Mouse (Mus musculus) cortical plate, adult 2 months (tissue): ENCODE results near the gene Pglyrp2.

ENCODE experiments used
- CTCF ChIP-seq: fragments of 200-500 bp; IDR thresholded peaks from 2 replicates; pipeline ENCODE4 v1.5.1; 2011; ENCODE audit warnings: mild to moderate bottlenecking, control low read depth, low read length; ENCODE audit not compliant: insufficient read depth; ENCODE audit errors: extremely low read depth
- POLR2A ChIP-seq: fragments of 200-500 bp; IDR thresholded peaks from 2 replicates; pipeline ENCODE4 v1.6.1; 2011; ENCODE audit warnings: mild to moderate bottlenecking, low read length, control low read depth; ENCODE audit not compliant: insufficient read depth; ENCODE audit errors: extremely low read depth

- TF ChIP-seq CTCF = no peak
- TF ChIP-seq POLR2A = no peak
These were observed 59.1 kb downstream of the Pglyrp2 start for GRCm38 (mm10) chr17:32364850-32365249.
